Mouse (Mus musculus) gastrocnemius, postnatal 25 days (tissue): ENCODE results near the gene Wfikkn2. TPM values are rescaled to one million over a fixed set of nuclear protein-coding genes. Genes with fewer than 3 reads are reported as not detected.
A peak's percentile ranks its signal among the peaks of the same experiment; 100 is the strongest.

Experiments used
- DNase-seq: peaks from one replicate; pipeline ENCODE4 v3.0.0; 2022
- total RNA-seq, 2 experiments: library from RNA; stranded (reverse); gene quantifications; 1 replicate in 1 of 2; 2 replicates in 1 of 2; pipeline ENCODE4 v1.2.3; 2021

The Wfikkn2 gene
- total RNA-seq, 2 experiments from 2014 or later = 4.1 to 5.8 TPM

DNA sequence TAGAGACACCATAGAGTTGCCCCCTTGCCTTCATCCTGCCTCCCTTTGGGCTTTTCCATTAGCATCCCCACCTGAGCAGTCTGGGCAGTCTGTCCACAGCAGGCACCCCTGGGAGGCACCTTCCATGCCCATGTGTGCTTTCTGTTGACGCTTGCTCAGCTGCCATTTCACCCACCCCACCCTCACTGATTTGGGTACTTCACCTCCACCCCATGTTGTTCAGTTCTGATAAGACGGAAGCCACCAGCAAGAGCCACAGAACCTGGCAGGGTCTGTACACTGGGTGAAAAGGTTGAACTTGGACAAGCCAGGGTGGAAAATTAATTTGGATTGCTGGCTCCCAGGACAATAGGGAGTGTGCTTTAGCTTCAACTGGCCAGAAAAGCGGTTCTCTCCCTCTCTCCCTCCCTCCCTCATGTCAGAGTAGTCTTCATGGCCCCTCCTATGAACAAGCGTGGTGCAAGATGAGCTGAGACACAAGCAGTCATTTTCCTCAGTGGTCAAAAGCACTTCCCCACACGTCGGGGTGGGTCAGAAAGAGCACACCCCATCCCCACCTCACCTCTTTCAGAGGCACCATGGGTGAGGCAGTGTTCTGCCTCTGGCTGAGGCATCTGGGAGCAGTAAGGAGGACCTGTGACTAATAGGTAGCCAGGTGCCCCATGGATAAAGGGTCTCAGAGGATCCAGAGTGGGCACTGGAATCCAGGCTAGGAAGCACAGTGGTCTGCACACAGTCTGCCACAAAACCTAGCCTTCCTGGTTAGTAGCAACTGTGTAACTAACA is 16.0 kb upstream of the Wfikkn2 start:
- DNase-seq = no peak

DNA sequence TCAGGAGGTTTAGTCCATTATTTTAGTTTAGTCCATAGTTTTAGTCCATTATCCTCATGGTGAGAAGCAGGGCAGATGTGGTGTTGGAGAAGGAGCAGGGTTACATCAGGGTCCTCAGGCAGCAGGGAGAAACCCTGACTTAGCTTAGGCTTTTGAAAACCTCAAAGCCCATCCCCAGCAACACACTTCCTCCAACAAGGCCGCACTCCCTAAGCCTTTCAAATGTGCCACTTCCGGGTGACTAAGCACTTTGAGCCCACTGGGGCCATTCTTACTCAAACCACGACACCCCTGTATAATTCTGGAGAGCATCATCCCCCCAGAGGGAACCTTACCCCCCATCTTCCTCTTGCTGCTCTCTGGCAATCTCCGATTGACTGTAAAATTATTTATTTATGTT is 14.0 kb upstream of the Wfikkn2 start:
- DNase-seq = no peak

DNA sequence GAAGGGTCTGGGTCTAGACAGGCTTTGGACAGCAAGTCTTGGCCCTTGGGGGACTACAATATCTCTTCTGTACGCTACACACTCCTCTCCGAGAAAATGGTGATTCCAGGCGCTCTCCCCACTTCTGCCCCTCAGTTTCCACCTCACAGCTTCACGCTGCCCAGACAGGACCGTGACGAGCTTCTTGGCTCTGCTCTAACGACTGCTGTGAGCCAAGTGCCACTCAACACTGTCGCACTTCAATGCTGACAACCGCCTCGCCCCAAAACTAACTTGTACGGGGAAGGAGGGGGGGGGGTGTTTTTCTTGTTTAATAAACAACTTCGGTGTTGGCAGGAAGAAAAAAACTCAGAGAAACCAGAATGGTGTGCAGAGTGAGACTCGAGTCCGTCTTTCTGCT is 12.2 kb upstream of the Wfikkn2 start:
- DNase-seq = no peak

DNA sequence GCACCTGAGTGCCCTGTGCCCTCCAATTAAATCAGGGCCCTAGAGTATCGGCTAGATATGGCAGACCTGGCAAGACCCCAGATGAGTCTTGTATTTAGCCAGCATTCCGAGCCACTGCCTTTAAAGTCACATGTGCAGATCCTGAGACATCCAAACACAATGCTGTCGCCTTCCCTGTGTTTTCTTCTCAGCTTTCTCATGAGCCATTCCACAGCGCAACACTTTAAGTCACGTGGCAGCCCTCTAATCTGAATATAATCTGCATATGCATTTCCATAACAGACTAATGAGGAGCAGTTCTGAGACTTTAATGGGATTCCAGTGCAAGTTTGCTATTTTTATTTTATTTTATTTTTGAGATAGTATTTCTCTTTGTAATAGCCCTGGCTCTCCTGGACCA is 9.9 kb upstream of the Wfikkn2 start:
- no peak for DNase-seq

DNA sequence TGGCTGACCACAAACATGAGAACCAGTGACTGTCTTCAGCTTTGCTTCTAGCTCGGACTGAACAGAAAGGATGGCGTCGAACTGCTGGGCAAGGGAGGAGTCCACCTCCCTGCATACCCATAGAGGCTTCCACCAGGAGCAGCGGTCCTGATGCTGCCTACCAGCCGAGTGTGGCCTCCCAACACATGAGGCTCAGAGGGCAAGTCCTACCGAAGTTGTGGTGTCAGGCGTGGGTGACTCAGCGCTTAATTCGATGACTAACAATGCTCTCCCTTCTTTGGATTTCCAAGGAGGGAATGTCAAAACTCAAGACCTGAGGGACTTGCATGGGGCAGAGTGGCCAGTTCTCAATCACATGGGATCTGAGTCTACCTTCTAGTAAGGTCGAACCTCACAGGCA is 7.9 kb upstream of the Wfikkn2 start:
- no peak for DNase-seq

DNA sequence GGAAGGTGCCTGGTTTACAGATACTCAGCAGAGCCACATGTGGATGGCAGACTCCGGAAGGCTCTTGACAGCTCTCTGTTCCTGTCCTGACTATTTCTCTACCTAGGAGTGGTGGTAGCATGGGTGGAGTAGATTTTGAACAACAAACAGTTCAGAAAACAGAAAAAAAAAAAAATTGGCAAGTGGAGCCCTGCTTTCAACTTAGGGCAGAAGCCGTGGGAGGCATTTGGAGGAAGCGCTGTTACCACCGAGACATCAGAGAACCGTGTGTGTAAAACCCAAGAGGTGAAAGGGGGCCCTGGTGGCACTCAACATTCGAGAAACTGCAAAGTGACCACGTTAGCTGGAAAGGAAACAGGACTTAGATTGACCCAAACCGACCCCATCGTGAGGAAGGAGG is 7.4 kb upstream of the Wfikkn2 start:
- no peak for DNase-seq

DNA sequence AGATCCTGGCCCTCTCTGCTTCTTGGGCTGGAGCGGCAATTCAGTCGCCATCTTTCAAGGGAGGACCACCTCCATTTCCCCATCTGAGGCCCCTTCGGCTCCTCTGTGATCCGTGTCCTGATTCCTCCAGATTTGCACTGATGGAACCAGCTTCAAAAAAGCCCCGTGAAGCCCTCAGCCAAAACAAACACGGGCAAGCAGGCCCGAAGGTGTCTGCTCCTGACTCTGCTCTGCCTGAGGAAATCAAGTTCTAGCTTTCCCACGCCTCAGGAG is 920 bp upstream of the Wfikkn2 start:
- DNase-seq = no peak

DNA sequence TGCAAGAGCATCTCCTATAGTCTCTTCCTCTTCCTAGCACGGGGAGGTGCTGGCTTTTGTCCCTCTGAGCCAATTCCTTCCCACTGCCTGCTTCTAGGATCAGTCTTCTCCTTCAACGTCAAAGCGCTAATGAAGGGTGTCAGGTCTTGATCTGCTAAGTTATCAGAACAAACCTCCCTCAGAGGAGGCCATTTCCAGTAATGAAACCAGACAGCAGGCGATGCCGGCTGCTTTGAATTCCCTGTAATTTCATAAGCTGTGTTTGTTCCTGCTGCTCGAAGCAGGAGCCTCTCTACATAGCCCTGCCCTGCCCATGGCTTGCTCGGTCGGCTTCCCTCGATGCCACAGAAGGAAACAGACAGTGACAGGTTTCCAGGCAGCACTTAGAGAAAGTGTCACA is 1.4 kb downstream of the Wfikkn2 start:
- DNase-seq = no peak

DNA sequence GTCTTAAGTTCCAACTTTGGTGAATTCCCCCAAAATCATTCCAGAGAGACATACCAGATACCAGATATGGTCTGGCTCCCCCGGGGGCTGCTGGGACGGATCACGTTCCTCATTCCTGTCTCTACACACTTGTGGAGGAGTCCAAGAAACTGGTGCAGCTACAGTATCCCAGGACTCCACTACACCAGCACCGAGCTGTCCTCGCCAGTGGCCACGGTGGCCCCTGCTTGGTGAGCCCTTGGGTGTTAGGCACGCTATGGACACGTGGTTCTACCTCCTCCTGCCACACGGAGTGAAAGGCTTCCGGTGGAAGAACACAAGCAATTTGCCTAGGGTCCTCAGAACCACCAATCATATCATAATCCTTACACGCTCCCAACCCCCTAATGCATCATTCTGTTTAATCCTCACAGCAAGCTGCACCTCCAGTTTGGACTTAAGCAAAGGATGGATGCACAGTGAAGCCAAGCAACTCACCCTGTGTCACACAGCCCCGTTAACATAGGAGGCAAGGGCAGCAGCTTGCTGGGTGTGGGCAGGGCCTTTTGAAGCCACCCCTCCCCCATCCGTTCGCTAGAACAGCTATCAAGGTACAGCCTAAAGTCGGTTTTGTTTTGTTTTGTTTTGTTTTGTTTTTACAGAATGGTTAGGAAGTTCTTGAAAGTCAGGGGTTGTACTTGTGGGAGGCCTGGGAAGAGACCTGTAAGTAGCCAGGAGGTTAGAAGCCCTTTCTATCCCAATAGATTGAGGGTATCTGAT is 2.2 kb downstream of the Wfikkn2 start:
- DNase-seq = no peak

DNA sequence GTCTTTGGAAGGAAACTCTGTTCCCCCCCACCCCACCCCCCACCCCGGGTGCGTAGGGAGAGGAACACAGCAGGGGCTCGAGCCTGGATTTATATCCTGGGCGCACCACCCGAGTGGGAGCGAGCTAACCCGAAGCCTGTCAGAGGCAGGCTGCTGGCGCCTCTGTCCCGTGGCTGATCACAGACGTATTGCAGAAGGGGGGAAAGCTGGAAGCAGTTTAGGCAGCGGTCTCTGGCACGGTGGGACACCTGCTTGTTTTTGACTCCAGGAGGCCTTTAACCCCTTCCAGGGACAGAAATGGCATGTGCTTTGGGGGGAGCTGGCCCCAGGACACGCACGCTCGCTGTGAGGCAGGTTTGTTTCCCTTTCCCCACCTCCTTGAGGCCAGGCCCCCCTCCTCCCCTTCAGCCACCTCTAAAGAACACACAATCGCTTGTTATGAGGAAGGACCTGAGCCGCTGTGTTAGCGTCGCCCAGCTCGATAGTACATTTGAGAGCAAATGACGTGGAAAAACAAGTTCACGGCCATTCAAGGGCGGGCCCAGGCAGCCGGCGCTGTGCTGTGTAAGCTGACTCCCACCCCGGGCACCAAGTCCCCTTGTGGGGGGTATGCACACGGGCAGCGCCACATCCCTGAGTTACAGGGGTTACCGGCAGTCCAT is 2.9 kb downstream of the Wfikkn2 start:
- peak; percentile 32 for DNase-seq

DNA sequence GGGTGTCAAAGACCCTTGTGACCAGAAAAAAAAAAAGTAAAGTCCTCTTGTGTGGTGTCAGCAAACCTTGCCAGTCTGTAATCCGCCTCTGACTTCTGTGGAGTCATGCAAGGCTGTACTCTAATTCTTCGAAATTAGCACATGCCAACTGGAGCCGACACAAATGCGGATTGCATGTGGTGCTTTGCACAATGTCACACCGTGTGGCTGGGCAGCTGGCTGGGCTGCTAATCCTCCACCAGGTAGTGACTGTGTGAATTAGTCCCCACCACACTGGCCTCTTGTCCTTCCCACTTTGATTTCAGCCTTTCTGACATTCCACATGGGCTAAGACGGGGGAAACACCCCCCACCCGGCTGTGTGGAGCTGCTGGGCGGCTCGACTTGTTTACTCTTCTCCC is 6.1 kb downstream of the Wfikkn2 start:
- no peak for DNase-seq

DNA sequence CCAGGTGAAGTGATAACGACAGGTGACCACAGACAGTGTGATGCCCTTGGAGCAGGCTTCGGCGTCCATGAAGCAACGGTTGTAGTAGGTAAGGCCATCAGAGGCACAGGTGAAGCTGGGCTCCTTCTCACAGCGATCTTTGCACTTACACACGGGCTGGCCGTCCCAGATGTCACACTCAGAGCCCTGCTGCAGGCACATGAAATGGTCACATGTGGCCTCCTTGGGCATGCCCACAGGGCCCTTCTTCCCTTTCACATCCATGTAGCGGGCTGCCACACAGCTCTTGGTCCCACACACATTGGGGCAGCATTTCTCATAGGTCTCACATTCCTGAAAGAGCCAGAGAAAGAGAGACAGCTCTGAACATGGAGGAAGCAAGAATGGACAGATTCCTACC is 7.0 kb downstream of the Wfikkn2 start:
- no peak for DNase-seq

DNA sequence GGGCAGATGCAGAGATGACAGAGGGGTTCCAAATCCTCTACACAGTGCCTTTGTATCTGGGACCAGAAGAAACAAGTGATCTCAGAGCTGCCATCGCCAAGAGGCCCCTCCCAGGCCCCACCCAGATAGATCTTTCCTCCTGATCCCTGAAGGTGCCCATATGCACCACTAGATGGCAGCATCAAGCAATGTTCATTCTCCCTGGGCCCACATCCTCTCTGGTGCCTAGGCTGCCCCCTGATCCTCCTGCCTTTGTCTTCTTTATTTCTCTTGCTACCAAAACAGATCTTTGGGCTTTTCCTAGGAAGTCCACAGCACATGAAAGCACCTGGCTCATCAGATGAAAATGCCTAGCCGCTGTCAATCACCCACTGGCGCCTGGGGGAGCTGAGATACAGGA is 9.7 kb downstream of the Wfikkn2 start:
- DNase-seq = peak; percentile 76

DNA sequence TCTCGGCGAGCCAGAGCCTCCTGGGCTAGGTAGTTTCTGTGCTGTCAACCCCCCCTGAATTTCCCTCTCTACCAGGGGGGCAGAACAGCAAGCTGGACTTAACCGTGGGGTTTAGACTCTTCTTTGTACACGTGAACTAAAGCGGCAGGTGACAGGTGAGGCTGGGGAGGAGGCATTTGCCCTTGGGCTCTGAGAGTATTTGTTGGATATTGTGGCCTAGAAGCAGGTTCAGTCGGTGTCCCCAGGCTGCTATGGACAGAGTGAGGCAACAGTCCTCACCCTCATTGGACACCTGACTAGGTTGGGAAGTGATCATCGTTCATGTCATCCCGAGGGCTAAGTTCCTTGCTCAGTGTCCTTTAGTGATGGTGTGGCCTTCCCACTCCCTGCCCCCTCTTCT is 10.9 kb downstream of the Wfikkn2 start:
- no peak for DNase-seq

DNA sequence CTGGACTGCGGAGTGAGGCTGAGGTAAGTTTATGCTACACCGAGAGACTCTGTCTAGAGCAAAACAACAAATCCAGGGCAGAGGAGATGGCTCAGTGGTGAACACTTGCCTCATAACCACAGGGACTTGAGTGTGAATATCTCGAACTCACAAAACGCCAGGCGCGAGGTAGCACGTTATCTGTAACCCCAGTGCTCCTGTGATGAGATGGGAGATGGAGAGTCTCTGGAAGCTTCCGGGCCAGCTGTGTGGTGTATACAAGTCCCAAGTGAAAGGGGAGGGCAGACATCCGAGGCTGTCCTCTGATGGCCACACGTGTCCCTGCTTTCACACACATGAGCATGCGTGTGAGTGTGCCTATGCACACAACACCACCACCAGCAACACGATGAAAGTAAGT is 11.4 kb downstream of the Wfikkn2 start:
- no peak for DNase-seq

DNA sequence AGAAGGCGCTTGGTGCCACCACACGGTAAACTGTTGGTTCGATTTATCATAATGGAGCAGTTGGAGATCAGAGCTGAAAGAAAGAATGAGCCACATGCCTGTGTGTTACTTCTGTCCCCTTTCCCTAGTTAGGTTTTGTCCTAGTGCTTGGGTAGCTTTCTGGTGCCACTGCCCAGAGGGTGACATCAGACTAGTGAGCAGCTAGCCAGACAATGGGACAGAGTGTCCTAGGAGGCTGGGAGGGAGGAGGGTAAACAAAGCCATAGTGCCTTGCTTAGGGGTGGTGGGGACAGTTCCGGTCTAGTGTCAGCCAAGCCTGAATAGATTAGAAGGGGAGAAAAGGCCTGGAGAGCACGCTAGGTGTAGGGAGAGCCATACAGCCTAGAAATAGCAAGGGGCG is 12.4 kb downstream of the Wfikkn2 start:
- no peak for DNase-seq

DNA sequence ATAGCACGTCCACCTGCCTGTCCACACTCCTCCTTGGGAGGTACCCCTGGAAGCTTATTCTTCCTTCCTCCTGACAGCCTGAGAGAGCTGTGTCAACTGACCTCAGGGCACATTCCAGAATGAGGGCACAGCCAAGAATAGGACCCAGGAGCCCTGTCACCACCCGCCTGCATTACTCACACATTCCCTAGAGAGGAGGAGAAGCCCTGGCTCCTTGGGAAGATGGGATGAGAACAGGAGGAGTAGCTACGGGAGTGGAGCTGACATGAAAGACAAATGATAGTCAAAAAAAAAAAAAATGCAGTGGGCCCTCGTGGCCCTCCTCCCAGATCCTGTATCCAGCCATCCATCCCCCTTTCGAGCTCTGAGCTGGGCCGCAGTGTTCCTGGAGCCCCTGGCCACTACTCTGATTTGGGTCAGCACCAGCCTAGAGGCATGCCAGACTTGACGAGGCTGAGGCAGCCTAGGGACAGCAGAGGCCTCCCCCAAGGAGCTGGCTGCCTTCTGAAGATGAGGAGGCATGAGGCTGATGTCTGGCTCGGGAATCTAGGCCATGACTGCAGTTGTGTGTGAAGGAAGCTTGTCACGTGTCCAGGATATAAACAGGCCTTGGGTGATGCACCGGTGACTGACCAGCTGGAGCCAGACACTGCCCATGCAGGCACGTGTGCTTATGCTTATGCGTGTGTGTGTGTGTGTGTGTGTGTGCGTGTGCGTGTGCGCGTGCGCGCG is 13.8 kb downstream of the Wfikkn2 start:
- DNase-seq = peak; percentile 64

DNA sequence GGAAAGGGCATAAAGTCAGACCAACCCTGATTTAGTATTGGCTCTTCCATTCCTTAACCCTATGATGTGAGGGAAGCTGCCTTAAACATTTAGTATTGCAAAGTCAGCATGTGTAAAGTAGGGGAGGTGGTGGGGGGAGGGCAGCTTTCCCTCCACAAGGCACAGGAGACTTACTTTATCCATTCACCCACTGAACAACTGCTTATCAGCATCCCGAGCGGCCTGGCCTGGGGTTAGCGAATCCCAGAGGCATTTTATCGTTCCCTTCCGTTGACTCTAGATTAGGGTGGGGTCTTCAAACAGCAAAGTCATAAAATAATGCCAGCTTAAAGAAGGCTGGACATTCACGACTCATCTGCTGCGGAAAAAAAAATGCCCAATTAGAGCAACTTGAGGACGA is 15.6 kb downstream of the Wfikkn2 start:
- no peak for DNase-seq

DNA sequence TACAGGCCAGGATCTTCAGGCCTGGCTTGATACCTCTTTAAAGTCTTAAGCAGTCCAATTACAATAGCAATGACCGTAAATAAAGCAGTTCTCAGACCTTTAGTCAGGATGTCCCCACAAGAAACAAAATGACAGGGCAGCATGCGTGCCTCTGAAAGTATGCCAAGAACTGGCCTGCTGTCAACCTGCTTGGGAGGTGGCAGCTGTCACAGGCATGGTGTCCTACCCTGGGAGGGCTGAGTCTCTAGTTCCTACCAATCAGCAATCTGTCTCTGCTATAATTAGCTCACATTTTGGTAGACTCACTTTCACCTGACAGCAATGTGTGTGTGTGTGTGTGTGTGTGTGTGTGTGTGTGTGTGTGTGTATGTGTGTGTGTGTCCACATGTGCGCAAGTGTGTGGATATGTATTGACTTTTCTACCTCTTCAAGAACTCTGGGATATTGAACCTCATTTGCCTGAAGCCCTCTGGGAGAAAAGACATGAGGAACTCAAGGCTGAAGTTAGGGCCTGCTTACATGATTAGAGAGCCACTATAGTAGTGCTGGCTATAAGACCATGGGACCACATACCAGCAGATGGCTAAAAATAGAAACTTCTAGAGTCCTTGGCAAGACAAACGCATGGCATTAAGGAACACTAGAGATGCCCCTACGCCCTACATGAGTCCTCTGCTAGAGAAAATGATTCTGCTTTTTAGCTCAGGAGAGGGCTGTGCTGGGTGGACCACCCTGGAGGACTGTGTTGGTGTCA is 16.4 kb downstream of the Wfikkn2 start:
- DNase-seq = peak; percentile 80

DNA sequence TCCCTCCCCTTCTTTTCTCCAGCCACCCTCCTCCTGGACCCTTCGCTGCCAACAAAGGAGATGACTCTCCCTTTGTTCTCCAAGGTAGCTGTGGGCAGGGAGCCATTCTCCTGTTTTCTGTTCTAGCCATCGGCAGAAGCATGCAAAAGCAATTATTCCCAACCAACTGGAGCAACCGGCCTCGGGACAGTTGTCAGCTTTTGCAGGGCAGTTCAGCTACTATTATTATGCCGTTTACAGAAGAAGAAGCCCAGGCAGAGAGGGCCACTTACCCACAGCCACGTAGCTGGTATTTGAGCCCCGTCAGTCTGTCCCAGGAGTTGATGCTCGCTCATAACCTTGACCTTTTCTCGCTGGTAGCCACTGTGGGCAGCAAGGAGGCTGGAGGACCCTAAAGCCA is 17.4 kb downstream of the Wfikkn2 start:
- peak; percentile 38 for DNase-seq

DNA sequence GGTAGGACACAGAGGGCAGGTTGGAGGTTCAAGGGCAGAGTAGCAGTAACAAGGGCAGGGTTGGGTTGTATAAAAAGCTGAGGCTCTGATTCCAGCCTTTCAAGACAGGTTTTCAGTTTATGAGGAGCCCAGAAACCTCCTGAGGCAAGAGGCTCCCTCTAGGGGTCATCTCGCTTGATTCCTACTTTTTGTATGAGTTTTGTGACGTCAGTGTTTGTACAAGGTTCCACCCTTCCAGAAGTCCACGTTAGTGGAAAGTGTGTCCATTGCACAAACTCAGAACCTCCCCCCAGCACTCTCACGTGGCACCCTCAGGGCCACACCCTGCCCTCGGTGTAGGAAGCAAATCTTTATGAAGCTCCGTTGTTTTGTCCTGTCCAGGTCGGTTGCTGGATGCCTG is 19.8 kb downstream of the Wfikkn2 start:
- DNase-seq = peak; percentile 16

DNA sequence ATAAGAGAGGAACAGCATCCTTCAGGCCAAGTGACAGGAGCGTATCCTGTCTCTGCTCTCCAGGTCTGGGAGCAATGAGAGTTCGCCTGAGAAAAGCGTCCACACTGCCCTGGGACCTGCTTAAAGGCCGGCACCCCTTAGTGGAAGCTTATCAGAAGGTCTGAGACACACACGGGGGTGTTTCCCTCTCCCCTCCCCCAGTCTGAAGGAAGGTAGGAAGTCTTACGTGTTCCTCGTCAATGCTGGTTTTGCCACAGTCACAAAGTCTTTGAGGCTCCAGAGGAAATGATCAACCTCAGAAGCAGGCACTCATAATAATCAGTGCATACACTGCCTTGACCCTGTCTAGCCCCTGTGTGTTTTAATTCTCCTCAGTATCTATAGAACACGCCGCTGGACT is 22.3 kb downstream of the Wfikkn2 start:
- DNase-seq = no peak
